Mouse (Mus musculus) CH12F3 (cell line): ENCODE results near the gene Gm11037.
"Not testable (repeated sequence)": the region's sequence is repeated elsewhere in the genome, so short reads cannot be mapped to it uniquely, and the experiment has no call there.

Experiments
- in situ Hi-C: fragments of 300-500 bp; cut with MboI; formaldehyde crosslinking; loops from 2 replicates; pipeline ENCODE4 v1.14.3; 2020; ENCODE audit warnings: low sequenced_read_pairs

The Gm11037 gene

GRCm38 (mm10) chr2:131132930-131133547 lies at the start of gene Gm11037:
Gene Gm11037, plus strand, starts transcription at chr2:131133497.
- in situ Hi-C loops, result no loop called here

- in situ Hi-C loops, result loop anchor here (25.0 kb wide), 1 partner anchor 428 kb away; no protein-coding TSS in a partner anchor
Observed at GRCm38 (mm10) chr2:131084206-131084605, 49.1 kb upstream of the Gm11037 start.

- in situ Hi-C loops, result loop anchor here (25.0 kb wide), 1 partner anchor 425 kb away; no protein-coding TSS in a partner anchor
Observed at GRCm38 (mm10) chr2:131086667-131087390, 46.5 kb upstream of the Gm11037 start, which contains the start of gene Siglec1. Gene Siglec1, minus strand, starts transcription at chr2:131086765.

GRCm38 (mm10) chr2:131088581-131088980 lies 44.7 kb upstream of the Gm11037 start:
- in situ Hi-C loops, result loop anchor here (25.0 kb wide), 1 partner anchor 424 kb away; no protein-coding TSS in a partner anchor

GRCm38 (mm10) chr2:131089634-131090033 lies 43.7 kb upstream of the Gm11037 start:
- in situ Hi-C loops, result loop anchor here (10.0 to 25.0 kb wide), 3 partner anchors 165 to 423 kb away; no protein-coding TSS in a partner anchor

GRCm38 (mm10) chr2:131090852-131091251 lies 42.4 kb upstream of the Gm11037 start:
- in situ Hi-C loops, result loop anchor here (10.0 to 25.0 kb wide), 3 partner anchors 164 to 421 kb away; no protein-coding TSS in a partner anchor

- in situ Hi-C loops, result loop anchor here (10.0 to 25.0 kb wide), 3 partner anchors 161 to 419 kb away; no protein-coding TSS in a partner anchor
Observed at GRCm38 (mm10) chr2:131093577-131093976, 39.7 kb upstream of the Gm11037 start.

GRCm38 (mm10) chr2:131094823-131095222 lies 38.5 kb upstream of the Gm11037 start:
- in situ Hi-C loops, result loop anchor here (10.0 to 25.0 kb wide), 3 partner anchors 160 to 417 kb away; no protein-coding TSS in a partner anchor

- in situ Hi-C loops, result loop anchor here (10.0 to 25.0 kb wide), 3 partner anchors 159 to 416 kb away; no protein-coding TSS in a partner anchor
Observed at GRCm38 (mm10) chr2:131096101-131096795, 37.0 kb upstream of the Gm11037 start.

GRCm38 (mm10) chr2:131097087-131097486 lies 36.2 kb upstream of the Gm11037 start:
- in situ Hi-C loops, result loop anchor here (10.0 to 25.0 kb wide), 3 partner anchors 158 to 415 kb away; no protein-coding TSS in a partner anchor

- in situ Hi-C loops, result no loop called here
Observed at GRCm38 (mm10) chr2:131101530-131101929, 31.8 kb upstream of the Gm11037 start.

- in situ Hi-C loops, result no loop called here
Observed at GRCm38 (mm10) chr2:131104021-131104420, 29.3 kb upstream of the Gm11037 start.

GRCm38 (mm10) chr2:131105061-131105460 lies 28.2 kb upstream of the Gm11037 start:
- in situ Hi-C loops, result not testable (repeated sequence)

GRCm38 (mm10) chr2:131105989-131106388 lies 27.3 kb upstream of the Gm11037 start:
- in situ Hi-C loops, result no loop called here

- in situ Hi-C loops, result no loop called here
Observed at GRCm38 (mm10) chr2:131118968-131119574, 14.2 kb upstream of the Gm11037 start.

- in situ Hi-C loops, result no loop called here
Observed at GRCm38 (mm10) chr2:131124166-131124565, 9.1 kb upstream of the Gm11037 start.

- in situ Hi-C loops, result no loop called here
Observed at GRCm38 (mm10) chr2:131125157-131125963, 7.9 kb upstream of the Gm11037 start.

- in situ Hi-C loops, result no loop called here
Observed at GRCm38 (mm10) chr2:131125964-131126815, 7.1 kb upstream of the Gm11037 start.
